Mouse (Mus musculus) induced T-regulatory cell, adult 2 months (primary cell): ENCODE results near the gene Sec24d.
"Not testable (repeated sequence)": the region's sequence is repeated elsewhere in the genome, so short reads cannot be mapped to it uniquely, and the experiment has no call there.

Experiments used
- DNase-seq: peaks from one replicate; pipeline ENCODE4 v3.0.0-alpha.2; 2012; ENCODE audit warnings: low read depth

Gene Sec24d

GRCm38 (mm10) chr3:123341049-123341448 is 73.8 kb downstream of the Sec24d start:
- no peak for DNase-seq

- DNase-seq, result no peak
These were observed 76.4 kb downstream of the Sec24d start for GRCm38 (mm10) chr3:123343690-123344089.

- no peak for DNase-seq
These were observed 81.0 kb downstream of the Sec24d start for GRCm38 (mm10) chr3:123348080-123348802.

GRCm38 (mm10) chr3:123350602-123351001 is 83.3 kb downstream of the Sec24d start:
- DNase-seq, result no peak

- DNase-seq, result no peak
These were observed 84.3 kb downstream of the Sec24d start for GRCm38 (mm10) chr3:123351519-123351918.

GRCm38 (mm10) chr3:123353183-123353582 is 85.9 kb downstream of the Sec24d start:
- peak; percentile 74 for DNase-seq

- DNase-seq, result no peak
These were observed 86.4 kb downstream of the Sec24d start for GRCm38 (mm10) chr3:123353661-123354060.

GRCm38 (mm10) chr3:123354388-123354787 is 87.1 kb downstream of the Sec24d start:
- no peak for DNase-seq

GRCm38 (mm10) chr3:123356377-123356991 is 89.2 kb downstream of the Sec24d start:
- DNase-seq, result no peak

- DNase-seq, result not testable (repeated sequence)
These were observed 99.6 kb downstream of the Sec24d start for GRCm38 (mm10) chr3:123366820-123367219.

- DNase-seq, result no peak
These were observed 101.9 kb downstream of the Sec24d start for GRCm38 (mm10) chr3:123369161-123369560.

- DNase-seq, result no peak
These were observed 103.7 kb downstream of the Sec24d start for GRCm38 (mm10) chr3:123370927-123371326.

GRCm38 (mm10) chr3:123371766-123372535 is 104.7 kb downstream of the Sec24d start:
- no peak for DNase-seq

GRCm38 (mm10) chr3:123376562-123376961 is 109.3 kb downstream of the Sec24d start:
- no peak for DNase-seq

- no peak for DNase-seq
These were observed 117.2 kb downstream of the Sec24d start for GRCm38 (mm10) chr3:123384435-123384834.

GRCm38 (mm10) chr3:123385118-123385485 is 117.8 kb downstream of the Sec24d start:
- DNase-seq, result no peak

- peak; percentile 99 for DNase-seq
These were observed 118.4 kb downstream of the Sec24d start, which contains the start of gene Mettl14 for GRCm38 (mm10) chr3:123385486-123386156. Gene Mettl14 (minus strand): TSS chr3:123386108.

- peak; percentile 19 for DNase-seq
These were observed 119.0 kb downstream of the Sec24d start for GRCm38 (mm10) chr3:123386157-123386780.

GRCm38 (mm10) chr3:123391180-123391579 is 123.9 kb downstream of the Sec24d start:
- DNase-seq, result no peak

- DNase-seq, result no peak
These were observed 128.4 kb downstream of the Sec24d start for GRCm38 (mm10) chr3:123395611-123396010.

GRCm38 (mm10) chr3:123397562-123398481 is 130.6 kb downstream of the Sec24d start:
- DNase-seq, result no peak
